Mouse (Mus musculus): ENCODE data around the gene Umad1. TPM values are rescaled to one million over a fixed set of nuclear protein-coding genes. Genes with fewer than 3 reads are reported as not detected.

Umad1 gene
- polyA plus RNA-seq, 1 experiment from 2014 or later, result 15.0 TPM

- Histone ChIP-seq H3K27ac (no peak overlapping the region), H3K4me2 (no peak overlapping the region), H3K4me1 (peaks cover 8% of the 10 kb centered on the region), H3K27me3 (no peaks in the 10 kb centered on the region), H3K9ac (no peak overlapping the region), H3K4me3 (no peak overlapping the region), H3K9me3 (no peaks in the 10 kb centered on the region), H3K36me3 (no peaks in the 10 kb centered on the region)
- no peak for ATAC-seq (ENCODE audit: insufficient number of reproducible peaks, insufficient read depth, low FRiP score, low TSS enrichment, low read depth)
- 79% methylated on average over 5 of the region's 5 CpGs for WGBS
These were observed 162.3 kb downstream of the Umad1 start for GRCm38 (mm10) chr6:8421421-8421820.

DNA sequence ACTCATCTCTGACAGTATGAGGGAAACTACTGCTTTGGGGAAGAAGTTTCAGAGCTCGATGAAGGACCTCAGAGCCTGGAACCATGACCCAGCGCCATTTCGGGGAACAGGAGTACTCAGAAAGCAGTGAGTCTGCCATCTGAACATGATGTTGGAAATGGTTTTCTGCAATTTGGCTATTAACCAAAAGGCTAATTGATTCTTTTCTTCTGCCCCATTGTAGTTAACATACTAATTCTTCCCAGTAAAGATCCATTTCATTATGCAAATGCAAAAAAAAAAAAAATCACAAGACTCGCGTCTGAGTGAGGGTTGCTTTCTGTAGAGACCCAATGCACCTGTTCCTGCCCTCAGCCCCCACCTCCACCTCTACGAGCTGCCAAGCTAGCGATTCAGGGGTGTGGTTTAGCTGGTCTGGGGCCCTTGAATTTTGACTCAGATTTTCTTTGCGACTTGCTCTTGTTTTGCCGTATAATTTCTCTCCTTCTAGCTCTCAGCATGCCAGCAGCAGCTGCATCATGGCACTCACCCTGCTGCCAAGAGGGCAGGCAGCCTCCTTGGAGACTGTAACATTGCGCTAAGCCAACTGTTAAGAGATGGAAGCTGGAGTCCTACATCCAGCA is 163.0 kb downstream of the Umad1 start:
- H3K9me3 ChIP-seq, result no peaks in the 10 kb centered on the region
- H3K36me3 ChIP-seq, result no peaks in the 10 kb centered on the region
- H3K27me3 ChIP-seq, result no peaks in the 10 kb centered on the region
- H3K27ac ChIP-seq, result no peak overlapping the region
- no peak for ATAC-seq (ENCODE audit: insufficient number of reproducible peaks, insufficient read depth, low FRiP score, low TSS enrichment, low read depth)
- peaks cover 8% of the 10 kb centered on the region for H3K4me1 ChIP-seq
- no peak overlapping the region for H3K9ac ChIP-seq
- 80% methylated on average over 10 of the region's 10 CpGs for WGBS
- H3K4me3 ChIP-seq, result no peak overlapping the region
- no peak overlapping the region for H3K4me2 ChIP-seq

DNA sequence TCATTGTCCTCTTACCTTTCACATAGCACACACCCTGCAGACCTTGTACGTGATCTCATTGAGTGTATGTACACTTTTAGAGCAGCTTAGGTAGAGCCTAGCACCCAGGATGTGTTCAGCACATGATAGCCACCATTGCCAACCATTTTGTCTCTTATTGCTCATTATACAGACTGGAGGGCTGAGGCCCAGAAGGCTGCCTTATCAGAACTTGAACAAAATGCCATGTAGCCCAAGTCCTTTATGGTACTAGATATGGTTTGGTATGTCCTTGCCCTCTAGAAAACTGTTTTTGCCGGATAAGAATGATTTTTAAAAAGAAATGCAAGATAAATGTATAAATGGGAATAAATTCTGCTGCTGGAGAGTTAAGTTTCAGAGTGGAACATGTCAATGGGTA is 164.1 kb downstream of the Umad1 start:
- WGBS, result 90% methylated on average over 2 of the region's 2 CpGs
- ATAC-seq (ENCODE audit: insufficient number of reproducible peaks, insufficient read depth, low FRiP score, low TSS enrichment, low read depth), result no peak
- Histone ChIP-seq H3K9ac (no peak overlapping the region), H3K4me2 (no peak overlapping the region), H3K27me3 (no peaks in the 10 kb centered on the region), H3K4me3 (no peak overlapping the region), H3K36me3 (no peaks in the 10 kb centered on the region), H3K27ac (no peak overlapping the region), H3K9me3 (no peaks in the 10 kb centered on the region), H3K4me1 (peaks cover 8% of the 10 kb centered on the region)

DNA sequence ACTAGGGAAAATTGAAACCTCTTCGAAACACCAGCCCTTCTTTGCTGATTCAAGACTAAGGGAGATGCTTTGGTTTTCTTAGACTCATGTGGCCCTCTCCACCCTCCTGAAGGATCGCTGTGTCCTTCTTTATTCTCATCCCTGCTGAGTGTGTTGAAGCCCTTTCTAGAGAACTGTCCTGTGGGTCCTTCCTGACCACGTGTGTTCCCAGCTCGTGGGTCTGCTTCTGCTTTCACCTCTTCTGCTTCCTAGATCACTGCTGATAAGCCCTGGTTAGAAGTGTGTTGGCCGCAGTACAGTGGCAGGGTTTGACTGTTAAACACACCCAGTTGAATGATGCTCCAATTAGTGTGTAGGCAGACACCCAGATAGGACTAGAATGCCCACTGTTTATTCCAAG is 168.6 kb downstream of the Umad1 start:
- WGBS, result 77% methylated on average over 5 of the region's 5 CpGs
- Histone ChIP-seq H3K27me3 (no peaks in the 10 kb centered on the region), H3K9ac (no peak overlapping the region), H3K27ac (no peak overlapping the region), H3K4me1 (no peaks in the 10 kb centered on the region), H3K4me3 (no peak overlapping the region), H3K9me3 (no peaks in the 10 kb centered on the region), H3K4me2 (no peak overlapping the region), H3K36me3 (no peaks in the 10 kb centered on the region)
- ATAC-seq (ENCODE audit: insufficient number of reproducible peaks, insufficient read depth, low FRiP score, low TSS enrichment, low read depth), result no peak

GRCm38 (mm10) chr6:8430610-8431234 is 171.6 kb downstream of the Umad1 start:
- H3K36me3 ChIP-seq, result no peaks in the 10 kb centered on the region
- H3K9ac ChIP-seq, result no peak overlapping the region
- no peaks in the 10 kb centered on the region for H3K9me3 ChIP-seq
- H3K27ac ChIP-seq, result no peak overlapping the region
- H3K4me2 ChIP-seq, result no peak overlapping the region
- H3K27me3 ChIP-seq, result no peaks in the 10 kb centered on the region
- ATAC-seq (ENCODE audit: insufficient number of reproducible peaks, insufficient read depth, low FRiP score, low TSS enrichment, low read depth), result no peak
- 91% methylated on average over 9 of the region's 9 CpGs for WGBS
- H3K4me3 ChIP-seq, result no peak overlapping the region
- H3K4me1 ChIP-seq, result no peaks in the 10 kb centered on the region

DNA sequence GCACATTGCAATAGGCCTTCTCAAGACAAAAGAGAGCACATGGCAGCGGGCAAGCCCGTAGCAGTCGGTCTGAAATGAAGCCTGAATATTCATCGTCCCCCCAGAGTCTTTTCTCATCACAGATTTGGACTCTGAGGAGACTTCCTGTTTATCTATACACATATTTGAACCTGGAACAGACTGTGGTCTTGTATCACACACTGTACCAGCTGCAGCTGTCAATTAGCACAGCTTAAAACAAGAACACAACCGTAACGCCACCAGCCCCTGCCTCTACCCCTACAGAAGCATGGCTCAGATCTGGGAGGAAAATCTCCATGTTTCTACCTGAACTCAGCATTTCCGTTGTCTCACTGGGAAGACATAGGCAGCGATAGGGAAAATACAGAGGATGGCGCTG is 174.1 kb downstream of the Umad1 start:
- no peak overlapping the region for H3K4me2 ChIP-seq
- H3K9ac ChIP-seq, result no peak overlapping the region
- no peaks in the 10 kb centered on the region for H3K27me3 ChIP-seq
- H3K9me3 ChIP-seq, result no peaks in the 10 kb centered on the region
- no peaks in the 10 kb centered on the region for H3K4me1 ChIP-seq
- WGBS, result 85% methylated on average over 9 of the region's 9 CpGs
- no peaks in the 10 kb centered on the region for H3K36me3 ChIP-seq
- no peak for ATAC-seq (ENCODE audit: insufficient number of reproducible peaks, insufficient read depth, low FRiP score, low TSS enrichment, low read depth)
- H3K4me3 ChIP-seq, result no peak overlapping the region
- no peak overlapping the region for H3K27ac ChIP-seq

DNA sequence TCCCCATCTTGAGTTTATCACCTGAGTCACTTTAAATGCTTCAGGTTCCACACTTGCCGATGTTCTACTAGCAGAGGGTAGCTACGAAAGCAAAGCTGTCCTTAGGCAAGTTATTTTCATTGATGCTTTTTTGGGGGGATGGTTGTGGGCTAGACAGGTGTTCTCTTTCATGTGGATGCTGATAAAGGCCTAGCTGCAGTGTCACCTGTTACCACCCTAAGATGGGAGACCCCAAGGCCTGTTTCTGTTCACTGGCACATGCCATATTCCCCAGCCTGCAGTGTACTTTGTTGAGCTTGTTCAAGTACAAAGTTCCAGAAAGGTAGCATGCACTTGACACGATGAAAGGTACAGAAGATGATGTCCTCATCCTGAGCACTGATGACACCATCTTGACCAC is 178.8 kb downstream of the Umad1 start:
- 79% methylated on average over 3 of the region's 3 CpGs for WGBS
- Histone ChIP-seq H3K4me2 (no peak overlapping the region), H3K27me3 (no peaks in the 10 kb centered on the region), H3K9ac (no peak overlapping the region), H3K4me3 (no peak overlapping the region), H3K9me3 (no peaks in the 10 kb centered on the region), H3K27ac (no peak overlapping the region), H3K36me3 (no peaks in the 10 kb centered on the region), H3K4me1 (no peaks in the 10 kb centered on the region)
- no peak for ATAC-seq (ENCODE audit: insufficient number of reproducible peaks, insufficient read depth, low FRiP score, low TSS enrichment, low read depth)

DNA sequence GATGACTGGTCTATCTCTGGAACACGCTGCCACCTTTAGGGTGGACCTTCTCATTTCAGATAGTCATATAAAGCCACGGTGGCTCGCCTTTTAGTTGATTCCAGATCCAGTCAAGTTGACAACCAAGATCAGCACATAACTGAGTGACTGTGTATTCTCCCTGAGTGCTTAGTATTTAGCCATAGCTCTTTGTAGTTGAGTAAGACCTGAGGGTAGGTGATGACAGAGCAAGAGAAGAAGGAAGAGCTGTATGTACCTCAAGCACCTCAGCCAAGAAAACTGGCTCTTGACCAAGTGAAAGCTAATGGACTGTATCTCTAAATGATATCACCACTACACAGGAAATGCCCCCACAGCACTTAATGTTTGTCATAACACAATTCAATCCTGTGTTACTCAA is 182.7 kb downstream of the Umad1 start:
- WGBS, result 87% methylated on average over 3 of the region's 3 CpGs
- ATAC-seq (ENCODE audit: insufficient number of reproducible peaks, insufficient read depth, low FRiP score, low TSS enrichment, low read depth), result no peak

DNA sequence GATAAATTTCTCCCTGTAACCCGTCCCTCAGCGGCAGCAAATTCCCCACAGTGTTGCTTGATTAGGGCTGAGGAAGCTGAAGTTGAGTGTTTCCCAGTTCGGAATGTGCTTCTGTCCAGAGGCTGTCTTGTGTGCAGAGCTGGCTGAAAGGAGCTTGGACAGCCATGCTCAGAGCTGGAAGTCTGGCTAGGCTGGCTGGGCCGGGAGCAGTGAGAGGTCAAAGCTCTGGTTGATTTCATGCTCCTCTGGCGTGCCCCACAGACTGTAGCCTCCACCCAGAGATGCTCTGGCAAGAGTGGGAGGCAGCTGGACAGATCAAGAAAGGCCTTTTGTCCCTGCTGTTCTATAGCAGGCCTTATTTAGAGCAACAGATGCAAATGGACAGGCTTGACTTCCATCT is 187.7 kb downstream of the Umad1 start:
- ATAC-seq (ENCODE audit: insufficient number of reproducible peaks, insufficient read depth, low FRiP score, low TSS enrichment, low read depth), result no peak
- WGBS, result 44% methylated on average over 5 of the region's 5 CpGs

More for the DNA sequence above, 182.7 kb downstream of the Umad1 start:
- H3K4me3 ChIP-seq, result no peak overlapping the region
- no peaks in the 10 kb centered on the region for H3K36me3 ChIP-seq
- H3K9ac ChIP-seq, result no peak overlapping the region
- H3K27me3 ChIP-seq, result no peaks in the 10 kb centered on the region
- H3K9me3 ChIP-seq, result no peaks in the 10 kb centered on the region
- H3K27ac ChIP-seq, result no peak overlapping the region
- H3K4me2 ChIP-seq, result no peak overlapping the region
- no peaks in the 10 kb centered on the region for H3K4me1 ChIP-seq

DNA sequence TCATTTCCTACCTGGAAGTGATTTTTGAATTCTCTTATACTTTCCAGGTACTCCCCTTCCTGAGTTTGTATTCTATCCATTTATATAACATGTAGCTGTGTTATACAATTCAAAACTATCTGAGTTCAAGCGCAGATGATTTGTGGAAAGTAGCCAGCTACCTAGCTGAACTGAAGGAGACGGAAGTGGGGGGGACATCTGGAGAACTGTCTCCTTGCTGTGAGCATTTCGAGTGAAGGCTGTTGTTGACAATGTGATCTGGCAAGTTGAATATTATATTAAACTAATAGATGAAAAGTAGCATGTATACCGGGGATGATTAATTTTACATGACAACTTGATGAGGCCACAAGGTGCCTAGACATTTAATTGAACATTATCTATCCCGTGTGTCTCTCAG is 196.5 kb downstream of the Umad1 start:
- Histone ChIP-seq H3K9me3 (peaks cover 5% of the 10 kb centered on the region; the same call in 1 of the 2 replicates), H3K4me2 (no peak overlapping the region), H3K4me3 (no peak overlapping the region), H3K4me1 (no peaks in the 10 kb centered on the region), H3K36me3 (no peaks in the 10 kb centered on the region), H3K9ac (no peak overlapping the region), H3K27ac (no peak overlapping the region), H3K27me3 (no peaks in the 10 kb centered on the region)
- 79% methylated on average over 5 of the region's 5 CpGs for WGBS
- ATAC-seq (ENCODE audit: insufficient number of reproducible peaks, insufficient read depth, low FRiP score, low TSS enrichment, low read depth), result no peak

More for the DNA sequence above, 187.7 kb downstream of the Umad1 start:
- no peak overlapping the region for H3K4me2 ChIP-seq
- no peaks in the 10 kb centered on the region for H3K27me3 ChIP-seq
- H3K4me1 ChIP-seq, result no peaks in the 10 kb centered on the region
- no peak overlapping the region for H3K4me3 ChIP-seq
- H3K36me3 ChIP-seq, result no peaks in the 10 kb centered on the region
- H3K9me3 ChIP-seq, result no peaks in the 10 kb centered on the region
- no peak overlapping the region for H3K9ac ChIP-seq
- H3K27ac ChIP-seq, result no peak overlapping the region

DNA sequence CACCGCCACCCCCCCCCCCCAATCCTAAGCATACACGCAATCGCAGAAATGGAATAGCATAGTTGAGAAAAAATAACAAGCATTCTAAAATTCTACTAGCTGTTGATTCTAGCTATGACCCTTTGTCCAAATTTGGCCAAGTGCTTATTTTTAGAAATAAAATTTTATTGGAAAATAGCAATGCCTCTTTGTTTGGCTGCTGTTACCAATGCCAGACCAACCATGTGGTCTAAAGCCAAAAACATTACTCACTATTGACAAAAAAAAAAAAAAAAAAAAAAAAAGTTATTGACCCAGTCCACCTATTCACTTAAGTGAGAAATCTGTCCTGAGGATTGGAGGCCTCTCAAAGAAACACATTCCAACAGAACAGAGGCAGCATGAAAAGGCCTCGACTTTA is 199.5 kb downstream of the Umad1 start:
- Histone ChIP-seq H3K4me1 (no peaks in the 10 kb centered on the region), H3K4me3 (no peak overlapping the region), H3K4me2 (no peak overlapping the region), H3K27ac (no peak overlapping the region), H3K27me3 (no peaks in the 10 kb centered on the region), H3K36me3 (no peaks in the 10 kb centered on the region), H3K9me3 (peaks cover 3% of the 10 kb centered on the region; the same call in 1 of the 2 replicates), H3K9ac (no peak overlapping the region)
- 92% methylated on average over 4 of the region's 4 CpGs for WGBS
- ATAC-seq (ENCODE audit: insufficient number of reproducible peaks, insufficient read depth, low FRiP score, low TSS enrichment, low read depth), result no peak

DNA sequence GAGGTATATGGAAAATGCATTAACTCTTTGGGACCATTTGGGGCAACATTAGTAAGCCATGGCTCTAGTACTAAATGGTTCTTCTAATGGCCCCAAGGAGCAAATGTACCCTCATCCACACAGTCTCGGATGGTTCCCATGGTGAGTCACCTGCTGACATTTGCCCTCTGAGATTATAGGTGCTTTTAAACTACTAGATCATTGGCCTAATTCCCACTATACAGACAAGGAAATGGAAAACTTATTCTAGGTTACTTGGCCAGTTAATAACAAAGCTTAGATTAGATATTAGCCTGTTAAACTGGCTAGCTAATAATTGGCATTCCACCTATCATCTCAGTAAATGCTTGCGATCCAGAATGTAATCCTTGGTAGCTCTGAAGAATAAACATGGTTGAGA is 203.4 kb downstream of the Umad1 start:
- H3K9ac ChIP-seq, result no peak overlapping the region
- H3K27ac ChIP-seq, result no peak overlapping the region
- no peak overlapping the region for H3K4me3 ChIP-seq
- no peaks in the 10 kb centered on the region for H3K4me1 ChIP-seq
- no peaks in the 10 kb centered on the region for H3K9me3 ChIP-seq
- H3K27me3 ChIP-seq, result no peaks in the 10 kb centered on the region
- no peaks in the 10 kb centered on the region for H3K36me3 ChIP-seq
- no peak for ATAC-seq (ENCODE audit: insufficient number of reproducible peaks, insufficient read depth, low FRiP score, low TSS enrichment, low read depth)
- 91% methylated on average over 2 of the region's 2 CpGs for WGBS
- no peak overlapping the region for H3K4me2 ChIP-seq

Data from embryonic facial prominence, embryonic 13.5 days (tissue).